Mouse (Mus musculus): Measurements from ENCODE around the gene Adipoq.

DNA sequence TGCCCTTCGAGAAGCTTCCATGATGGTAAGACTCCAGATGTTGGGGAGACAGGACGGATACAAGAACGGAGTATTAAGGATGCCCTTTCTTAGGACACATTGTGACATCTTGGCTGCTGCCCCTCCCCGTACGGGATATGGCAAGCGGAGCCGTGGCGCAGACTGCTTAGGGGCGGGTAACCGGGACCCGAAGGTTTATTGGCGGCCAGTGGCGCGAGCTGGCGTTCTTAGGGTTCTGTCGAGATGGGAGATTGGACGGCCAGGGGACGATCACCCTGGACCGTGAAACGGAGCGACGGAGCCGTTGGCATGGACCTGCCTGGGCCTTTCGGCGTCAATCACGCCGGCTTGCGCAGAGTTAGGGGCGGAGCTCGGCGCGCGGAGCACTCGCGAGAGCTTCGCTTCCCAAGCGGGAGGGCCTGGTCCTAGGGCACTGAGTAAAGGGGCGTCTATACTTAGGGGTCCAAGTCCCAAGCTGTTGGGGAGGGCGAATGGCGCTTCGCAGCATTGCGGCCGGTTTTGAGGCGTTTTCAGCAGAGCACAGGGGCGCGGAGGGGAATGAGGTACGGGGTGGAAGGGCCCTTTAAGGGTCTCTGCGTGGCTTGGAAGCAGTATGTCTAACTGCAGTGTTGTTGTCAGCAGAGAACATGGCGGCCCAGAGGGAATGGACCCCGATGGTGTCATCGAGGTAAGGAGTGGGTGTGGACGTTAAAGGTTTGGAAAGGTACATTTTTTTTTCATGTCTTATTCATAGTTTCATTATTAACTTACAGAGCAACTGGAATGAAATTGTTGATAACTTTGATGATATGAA is 38.2 kb upstream of the Adipoq start:
- TF ChIP-seq EP300 (IDR thresholded peaks at IDR 0.05; ENCODE audit: insufficient read depth, low read depth, low read length) (peak; percentile 7; the same call in 1 of the 2 replicates), POLR2A (IDR thresholded peaks at IDR 0.05; ENCODE audit: insufficient read depth, low read depth, low read length) (peak; percentile 58; the same call in 1 of the 2 replicates), CTCF (IDR thresholded peaks at IDR 0.05) (no peak)

Data from heart, adult 2 months (tissue).